Mouse (Mus musculus): Measurements from ENCODE around the gene Lgr5. TPM values are rescaled to one million over a fixed set of nuclear protein-coding genes. Genes with fewer than 3 reads are reported as not detected.

The Lgr5 gene
- polyA plus RNA-seq, 1 experiment from 2014 or later = 0.73 TPM

DNA sequence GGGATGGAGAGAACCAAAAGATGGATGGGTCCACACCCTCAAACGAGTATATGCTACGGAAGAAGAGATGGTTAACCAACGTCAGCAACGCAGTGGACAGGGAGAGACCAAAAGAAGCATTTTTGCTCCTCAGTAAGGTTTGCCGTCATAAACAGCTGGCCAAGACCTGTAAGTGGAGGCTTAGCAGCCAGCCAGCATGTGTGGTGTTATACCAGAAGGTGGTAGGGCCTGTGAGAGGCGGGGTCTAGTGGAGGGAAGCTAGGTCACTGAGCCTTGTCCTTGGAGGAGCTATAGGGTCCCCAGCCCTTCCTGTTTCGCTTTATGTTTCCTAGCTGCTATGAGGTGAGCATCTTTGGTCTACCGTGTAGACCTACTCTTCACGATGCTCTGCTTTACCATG, 111.1 kb downstream of the Lgr5 start:
- no peak overlapping the region for H3K4me3 ChIP-seq (ENCODE audit: low read depth, low read length)
- no peak overlapping the region for H3K4me2 ChIP-seq (ENCODE audit: low read depth, low read length)
- ATAC-seq = peak; percentile 27; the same call in 1 of the 2 replicates
- peak; percentile 26 for DNase-seq
- no peaks in the 10 kb centered on the region for H3K27me3 ChIP-seq (ENCODE audit: insufficient read depth, low read length)
- no peak overlapping the region for H3K27ac ChIP-seq (ENCODE audit: low read depth)
- no peaks in the 10 kb centered on the region; the same call in none of the 2 replicates for H3K4me1 ChIP-seq (ENCODE audit: insufficient read depth)
- H3K9ac ChIP-seq (replicated peaks) = no peak overlapping the region
- no peak for TF ChIP-seq CTCF (IDR thresholded peaks at IDR 0.05; ENCODE audit: low read depth)
- no peak for TF ChIP-seq EP300 (IDR thresholded peaks at IDR 0.05; ENCODE audit: low read depth)
- H3K36me3 ChIP-seq (replicated peaks; ENCODE audit: insufficient read depth, low read length) = no peaks in the 10 kb centered on the region
- WGBS (ENCODE audit: insufficient replicate concordance) = 84% methylated on average over 9 of the region's 9 CpGs
- H3K9me3 ChIP-seq (ENCODE audit: low read length) = no peaks in the 10 kb centered on the region

DNA sequence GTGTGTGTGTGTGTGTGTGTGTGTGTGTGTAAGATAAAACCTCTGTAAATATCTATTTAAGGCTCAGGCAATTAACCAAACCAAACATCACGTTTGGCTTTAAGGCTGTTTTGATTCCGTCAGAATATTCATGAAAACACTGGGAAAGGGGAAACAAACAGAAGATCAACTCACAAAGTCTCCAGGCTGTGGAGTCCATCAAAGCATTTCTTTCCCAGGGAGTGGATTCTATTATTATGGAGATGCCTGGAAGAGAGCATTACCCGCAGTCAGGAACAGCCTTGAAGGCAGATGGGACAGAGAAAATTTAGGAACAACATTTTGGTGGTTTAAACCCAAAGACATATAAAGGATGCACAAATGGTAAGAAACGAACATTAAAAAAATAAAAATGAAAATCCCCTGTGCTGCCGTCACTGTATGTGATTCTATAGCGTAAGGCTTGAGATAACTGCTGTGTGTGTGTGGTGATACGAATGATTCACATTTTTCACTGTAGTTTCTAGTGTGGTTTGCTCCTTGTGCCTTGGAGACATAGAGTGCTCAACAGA, 112.5 kb downstream of the Lgr5 start:
- Histone ChIP-seq H3K4me2 (ENCODE audit: low read depth, low read length) (no peak overlapping the region), H3K4me3 (ENCODE audit: low read depth, low read length) (no peak overlapping the region), H3K4me1 (ENCODE audit: insufficient read depth) (no peaks in the 10 kb centered on the region; the same call in none of the 2 replicates), H3K27me3 (ENCODE audit: insufficient read depth, low read length) (no peaks in the 10 kb centered on the region), H3K9me3 (ENCODE audit: low read length) (no peaks in the 10 kb centered on the region), H3K9ac (replicated peaks) (no peak overlapping the region), H3K27ac (ENCODE audit: low read depth) (no peak overlapping the region), H3K36me3 (replicated peaks; ENCODE audit: insufficient read depth, low read length) (no peaks in the 10 kb centered on the region)
- no peak for ATAC-seq
- no peak for DNase-seq
- TF ChIP-seq EP300 (IDR thresholded peaks at IDR 0.05; ENCODE audit: low read depth) (no peak), CTCF (IDR thresholded peaks at IDR 0.05; ENCODE audit: low read depth) (no peak)
- WGBS (ENCODE audit: insufficient replicate concordance) = 72% methylated on average over 7 of the region's 7 CpGs

- H3K4me3 ChIP-seq (ENCODE audit: low read depth, low read length) = no peak overlapping the region
- WGBS (ENCODE audit: insufficient replicate concordance) = 65% methylated on average over 6 of the region's 6 CpGs
- no peak for ATAC-seq
- no peaks in the 10 kb centered on the region for H3K9me3 ChIP-seq (ENCODE audit: low read length)
- DNase-seq = no peak
- H3K4me2 ChIP-seq (ENCODE audit: low read depth, low read length) = no peak overlapping the region
- TF ChIP-seq CTCF (IDR thresholded peaks at IDR 0.05; ENCODE audit: low read depth) (no peak), EP300 (IDR thresholded peaks at IDR 0.05; ENCODE audit: low read depth) (no peak)
- no peak overlapping the region for H3K27ac ChIP-seq (ENCODE audit: low read depth)
- no peaks in the 10 kb centered on the region; the same call in 1 of the 2 replicates for H3K4me1 ChIP-seq (ENCODE audit: insufficient read depth)
- H3K9ac ChIP-seq (replicated peaks) = no peak overlapping the region
- no peaks in the 10 kb centered on the region for H3K27me3 ChIP-seq (ENCODE audit: insufficient read depth, low read length)
- no peaks in the 10 kb centered on the region; the same call in 1 of the 2 replicates for H3K36me3 ChIP-seq (replicated peaks; ENCODE audit: insufficient read depth, low read length)
Observed at GRCm38 (mm10) chr10:115473213-115473961, 114.2 kb downstream of the Lgr5 start.

GRCm38 (mm10) chr10:115470621-115471334, 116.8 kb downstream of the Lgr5 start:
- Histone ChIP-seq H3K4me2 (ENCODE audit: low read depth, low read length) (peak overlapping the region; percentile 29), H3K9me3 (ENCODE audit: low read length) (no peaks in the 10 kb centered on the region), H3K27me3 (ENCODE audit: insufficient read depth, low read length) (no peaks in the 10 kb centered on the region), H3K4me1 (ENCODE audit: insufficient read depth) (no peaks in the 10 kb centered on the region), H3K4me3 (ENCODE audit: low read depth, low read length) (no peak overlapping the region), H3K9ac (replicated peaks) (no peak overlapping the region), H3K27ac (ENCODE audit: low read depth) (no peak overlapping the region), H3K36me3 (replicated peaks; ENCODE audit: insufficient read depth, low read length) (no peaks in the 10 kb centered on the region; the same call in 1 of the 2 replicates)
- 62% methylated on average over 17 of the region's 17 CpGs for WGBS (ENCODE audit: insufficient replicate concordance)
- no peak for DNase-seq
- TF ChIP-seq CTCF (IDR thresholded peaks at IDR 0.05; ENCODE audit: low read depth) (no peak), EP300 (IDR thresholded peaks at IDR 0.05; ENCODE audit: low read depth) (no peak)
- no peak for ATAC-seq

GRCm38 (mm10) chr10:115469040-115469439, 118.5 kb downstream of the Lgr5 start:
- H3K27ac ChIP-seq (ENCODE audit: low read depth) = no peak overlapping the region
- H3K9me3 ChIP-seq (ENCODE audit: low read length) = no peaks in the 10 kb centered on the region
- H3K4me1 ChIP-seq (ENCODE audit: insufficient read depth) = no peaks in the 10 kb centered on the region
- WGBS (ENCODE audit: insufficient replicate concordance) = 53% methylated on average over 7 of the region's 7 CpGs
- H3K4me2 ChIP-seq (ENCODE audit: low read depth, low read length) = no peak overlapping the region
- no peak overlapping the region for H3K4me3 ChIP-seq (ENCODE audit: low read depth, low read length)
- H3K27me3 ChIP-seq (ENCODE audit: insufficient read depth, low read length) = no peaks in the 10 kb centered on the region
- TF ChIP-seq CTCF (IDR thresholded peaks at IDR 0.05; ENCODE audit: low read depth) (no peak), EP300 (IDR thresholded peaks at IDR 0.05; ENCODE audit: low read depth) (no peak)
- DNase-seq (no peak), ATAC-seq (no peak)
- no peaks in the 10 kb centered on the region; the same call in 1 of the 2 replicates for H3K36me3 ChIP-seq (replicated peaks; ENCODE audit: insufficient read depth, low read length)
- no peak overlapping the region for H3K9ac ChIP-seq (replicated peaks)

- Histone ChIP-seq H3K9me3 (ENCODE audit: low read length) (no peaks in the 10 kb centered on the region), H3K27ac (ENCODE audit: low read depth) (no peak overlapping the region), H3K36me3 (replicated peaks; ENCODE audit: insufficient read depth, low read length) (no peaks in the 10 kb centered on the region; the same call in 1 of the 2 replicates), H3K4me3 (ENCODE audit: low read depth, low read length) (no peak overlapping the region), H3K4me2 (ENCODE audit: low read depth, low read length) (no peak overlapping the region), H3K4me1 (ENCODE audit: insufficient read depth) (no peaks in the 10 kb centered on the region), H3K9ac (replicated peaks) (no peak overlapping the region), H3K27me3 (ENCODE audit: insufficient read depth, low read length) (no peaks in the 10 kb centered on the region)
- TF ChIP-seq EP300 (IDR thresholded peaks at IDR 0.05; ENCODE audit: low read depth) = no peak
- no peak for TF ChIP-seq CTCF (IDR thresholded peaks at IDR 0.05; ENCODE audit: low read depth)
- WGBS (ENCODE audit: insufficient replicate concordance) = 77% methylated on average over 7 of the region's 7 CpGs
- ATAC-seq (no peak), DNase-seq (no peak)
Observed at GRCm38 (mm10) chr10:115468632-115469031, 118.9 kb downstream of the Lgr5 start.

All from liver, postnatal 0 days (tissue).